Mouse (Mus musculus): Measurements from ENCODE around the gene Trap1.
"Not testable (repeated sequence)": the region's sequence is repeated elsewhere in the genome, so short reads cannot be mapped to it uniquely, and the experiment has no call there.

The Trap1 gene

GRCm38 (mm10) chr16:4077384-4078061 is at the start of gene Trap1:
Gene Trap1, minus strand, starts transcription at chr16:4077827.
- peak; percentile 96 for DNase-seq (ENCODE audit: low read depth)

- DNase-seq (ENCODE audit: low read depth) = no peak
Measured at GRCm38 (mm10) chr16:4117072-4117471, 39.4 kb upstream of the Trap1 start.

- no peak for DNase-seq (ENCODE audit: low read depth)
Measured at GRCm38 (mm10) chr16:4100374-4100773, 22.7 kb upstream of the Trap1 start.

- no peak for DNase-seq (ENCODE audit: low read depth)
Measured at GRCm38 (mm10) chr16:4097521-4097920, 19.9 kb upstream of the Trap1 start.

- no peak for DNase-seq (ENCODE audit: low read depth)
Measured at GRCm38 (mm10) chr16:4096898-4097297, 19.3 kb upstream of the Trap1 start.

GRCm38 (mm10) chr16:4096141-4096540 is 18.5 kb upstream of the Trap1 start:
- no peak for DNase-seq (ENCODE audit: low read depth)

- DNase-seq (ENCODE audit: low read depth) = no peak
Measured at GRCm38 (mm10) chr16:4087214-4087913, 9.7 kb upstream of the Trap1 start.

GRCm38 (mm10) chr16:4085851-4086387 is 8.3 kb upstream of the Trap1 start:
- no peak for DNase-seq (ENCODE audit: low read depth)

GRCm38 (mm10) chr16:4085051-4085450 is 7.4 kb upstream of the Trap1 start:
- DNase-seq (ENCODE audit: low read depth) = no peak

GRCm38 (mm10) chr16:4080419-4080818 is 2.8 kb upstream of the Trap1 start:
- DNase-seq (ENCODE audit: low read depth) = not testable (repeated sequence)

GRCm38 (mm10) chr16:4079656-4080055 is 2.0 kb upstream of the Trap1 start:
- DNase-seq (ENCODE audit: low read depth) = no peak

- peak; percentile 26 for DNase-seq (ENCODE audit: low read depth)
Measured at GRCm38 (mm10) chr16:4078302-4078701, 675 bp upstream of the Trap1 start.

GRCm38 (mm10) chr16:4074836-4075235 is 2.8 kb downstream of the Trap1 start:
- DNase-seq (ENCODE audit: low read depth) = peak; percentile 28

- DNase-seq (ENCODE audit: low read depth) = no peak
Measured at GRCm38 (mm10) chr16:4074297-4074696, 3.3 kb downstream of the Trap1 start.

GRCm38 (mm10) chr16:4068588-4068987 is 9.0 kb downstream of the Trap1 start:
- peak; percentile 63 for DNase-seq (ENCODE audit: low read depth)

- no peak for DNase-seq (ENCODE audit: low read depth)
Measured at GRCm38 (mm10) chr16:4064945-4065344, 12.7 kb downstream of the Trap1 start.

GRCm38 (mm10) chr16:4053811-4054210 is 23.8 kb downstream of the Trap1 start:
- DNase-seq (ENCODE audit: low read depth) = no peak

- DNase-seq (ENCODE audit: low read depth) = no peak
Measured at GRCm38 (mm10) chr16:4052601-4053000, 25.0 kb downstream of the Trap1 start.

- no peak for DNase-seq (ENCODE audit: low read depth)
Measured at GRCm38 (mm10) chr16:4045524-4045923, 32.1 kb downstream of the Trap1 start.

GRCm38 (mm10) chr16:4044093-4044492 is 33.5 kb downstream of the Trap1 start:
- DNase-seq (ENCODE audit: low read depth) = no peak

GRCm38 (mm10) chr16:4041646-4042045 is 36.0 kb downstream of the Trap1 start:
- no peak for DNase-seq (ENCODE audit: low read depth)

- no peak for DNase-seq (ENCODE audit: low read depth)
Measured at GRCm38 (mm10) chr16:4040206-4040605, 37.4 kb downstream of the Trap1 start.

- DNase-seq (ENCODE audit: low read depth) = no peak
Measured at GRCm38 (mm10) chr16:4037690-4038089, 39.9 kb downstream of the Trap1 start.

Measured in naive thymus-derived CD4-positive, alpha-beta T cell, adult 2 months (primary cell).